Mouse (Mus musculus) thymus, adult 2 months (tissue): ENCODE measurements around the gene Ankrd63.

ENCODE experiments used
- CTCF ChIP-seq: fragments of 200-500 bp; IDR thresholded peaks from 2 replicates; pipeline ENCODE4 v1.5.1; 2012; ENCODE audit warnings: mild to moderate bottlenecking, control low read depth, low read length, moderate library complexity, borderline replicate concordance; ENCODE audit not compliant: control insufficient read depth, poor library complexity, insufficient read depth; ENCODE audit errors: extremely low read depth
- POLR2A ChIP-seq: fragments of 200-500 bp; IDR thresholded peaks from 2 replicates; pipeline ENCODE4 v1.6.1; 2012; ENCODE audit warnings: mild to moderate bottlenecking, low read length, control low read depth, moderate library complexity; ENCODE audit not compliant: control insufficient read depth, poor library complexity, insufficient read depth; ENCODE audit errors: extremely low read depth

DNA sequence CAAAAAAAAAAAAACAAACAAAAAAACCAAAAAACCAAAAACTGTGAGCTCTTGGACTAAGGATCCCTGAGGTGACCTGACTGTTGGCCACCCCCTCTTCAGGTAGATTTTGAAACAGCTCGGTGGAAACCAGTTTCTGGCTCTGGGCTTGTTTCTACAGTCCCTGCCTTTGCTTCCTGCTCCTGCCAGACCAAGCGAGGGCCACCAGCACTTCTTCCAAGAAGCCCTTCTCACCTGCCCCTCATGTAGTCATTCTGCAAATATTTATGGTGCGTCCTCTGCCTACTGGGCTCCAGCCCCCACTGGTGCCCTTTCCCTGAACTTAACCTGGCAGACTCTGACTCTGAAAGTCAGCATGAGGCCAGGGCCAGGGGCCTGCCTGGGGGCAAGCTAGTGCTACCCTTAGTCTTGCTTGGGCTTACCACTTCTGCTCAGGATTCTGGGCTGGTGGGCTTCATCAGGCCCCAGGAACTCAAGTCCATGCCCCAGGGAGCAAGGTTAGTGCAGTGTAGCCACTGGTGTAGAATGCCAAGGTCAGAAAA, 38.7 kb downstream of the Ankrd63 start:
- TF ChIP-seq POLR2A = no peak
- no peak for TF ChIP-seq CTCF
